36 mouse cellular contexts compared by ENCODE assay signal in genomic region chr1:65130226-65130625, GRCm38 (mm10). TPM values are rescaled to one million over a fixed set of nuclear protein-coding genes. Genes with fewer than 3 reads are reported as not detected.
DNase-seq lines count a peak whose midpoint lies in the region; ATAC-seq and TF ChIP-seq lines count a peak whose summit lies in the region.
"Had no signal": no experiment of that assay in that cellular context is flagged by ENCODE, and none has a peak within 500 bp of the region (broad histone marks: within the 10 kb centered on the region; RNA-seq: fewer than 3 reads in every experiment).

No protein-coding gene starts in this region.

- no peak overlapping the region for H3K4me2 ChIP-seq in intestine, embryonic 14.5 days (ENCODE audit: low read length)
- H3K4me2 ChIP-seq in intestine, postnatal 0 days (replicated peaks; ENCODE audit: low read depth) = no peak overlapping the region
- no peak overlapping the region for H3K4me2 ChIP-seq in kidney, embryonic 14.5 days (replicated peaks; ENCODE audit: low read depth, low read length)
- no peak overlapping the region for H3K4me2 ChIP-seq in forebrain, embryonic 15.5 days (replicated peaks)
- H3K4me2 ChIP-seq: forebrain, embryonic 13.5 days; heart, embryonic 15.5 days; limb, embryonic 13.5 days; liver, embryonic 11.5 days; lung, embryonic 15.5 days; neural tube, embryonic 13.5 days had no signal

- no peaks in the 10 kb centered on the region for H3K4me1 ChIP-seq in intestine, embryonic 14.5 days (replicated peaks; ENCODE audit: control insufficient read depth, insufficient read depth, low read length)
- H3K4me1 ChIP-seq in intestine, postnatal 0 days (replicated peaks; ENCODE audit: control insufficient read depth, insufficient read depth, low read length) = no peaks in the 10 kb centered on the region
- no peaks in the 10 kb centered on the region for H3K4me1 ChIP-seq in kidney, embryonic 14.5 days (ENCODE audit: control insufficient read depth, insufficient read depth, low read length)
- H3K4me1 ChIP-seq in forebrain, embryonic 15.5 days = no peaks in the 10 kb centered on the region
- no peaks in the 10 kb centered on the region for H3K4me1 ChIP-seq in heart, embryonic 10.5 days
- H3K4me1 ChIP-seq: forebrain, embryonic 13.5 days; heart, embryonic 15.5 days; limb, embryonic 13.5 days; lung, embryonic 15.5 days; midbrain, embryonic 10.5 days; neural tube, embryonic 13.5 days had no signal

- H3K9me3 ChIP-seq in intestine, embryonic 14.5 days (ENCODE audit: control insufficient read depth, low read length) = no peaks in the 10 kb centered on the region
- H3K9me3 ChIP-seq in intestine, postnatal 0 days (ENCODE audit: control insufficient read depth) = no peaks in the 10 kb centered on the region
- H3K9me3 ChIP-seq in kidney, embryonic 14.5 days (ENCODE audit: control insufficient read depth, low read length) = no peaks in the 10 kb centered on the region
- no peaks in the 10 kb centered on the region for H3K9me3 ChIP-seq in forebrain, embryonic 15.5 days
- no peaks in the 10 kb centered on the region for H3K9me3 ChIP-seq in heart, embryonic 10.5 days
- H3K9me3 ChIP-seq: forebrain, embryonic 13.5 days; heart, embryonic 15.5 days; limb, embryonic 13.5 days; lung, embryonic 15.5 days; midbrain, embryonic 10.5 days; neural tube, embryonic 13.5 days had no signal

- no peak overlapping the region for H3K27ac ChIP-seq in intestine, embryonic 14.5 days (ENCODE audit: low read depth)
- H3K27ac ChIP-seq in intestine, postnatal 0 days (ENCODE audit: low read depth, low read length) = peak overlapping the region; percentile 51
- H3K27ac ChIP-seq in kidney, embryonic 14.5 days (ENCODE audit: low read depth, low read length) = no peak overlapping the region
- no peak overlapping the region for H3K27ac ChIP-seq in forebrain, embryonic 15.5 days (replicated peaks)
- no peak overlapping the region for H3K27ac ChIP-seq in heart, embryonic 10.5 days
- H3K27ac ChIP-seq: forebrain, embryonic 13.5 days; gastrocnemius, adult 2 months; heart, embryonic 15.5 days; limb, embryonic 13.5 days; lung, embryonic 15.5 days; midbrain, embryonic 10.5 days; neural tube, embryonic 13.5 days had no signal

- 0 out of 2 replicates have a peak, but pooled peaks have one; percentile 30 for TF ChIP-seq CTCF in intestine, postnatal 0 days (IDR thresholded peaks at IDR 0.05; ENCODE audit: low read depth)

- no peaks in the 10 kb centered on the region for H3K27me3 ChIP-seq in intestine, embryonic 14.5 days (replicated peaks; ENCODE audit: control insufficient read depth, insufficient read depth, low read length)
- H3K27me3 ChIP-seq in intestine, postnatal 0 days (replicated peaks; ENCODE audit: control insufficient read depth, insufficient read depth, low read length) = no peaks in the 10 kb centered on the region
- H3K27me3 ChIP-seq in kidney, embryonic 14.5 days (ENCODE audit: control insufficient read depth, insufficient read depth, low read length) = no peaks in the 10 kb centered on the region
- H3K27me3 ChIP-seq in forebrain, embryonic 15.5 days = no peaks in the 10 kb centered on the region
- no peaks in the 10 kb centered on the region for H3K27me3 ChIP-seq in heart, embryonic 10.5 days (ENCODE audit: insufficient read depth, poor library complexity, severe bottlenecking)
- H3K27me3 ChIP-seq: forebrain, embryonic 13.5 days; heart, embryonic 15.5 days; limb, embryonic 13.5 days; lung, embryonic 15.5 days; neural tube, embryonic 13.5 days; Patski had no signal

- 0 out of 2 replicates have a peak, but pooled peaks have one; percentile 40 for ATAC-seq in intestine, embryonic 14.5 days (replicated peaks; ENCODE audit: low FRiP score, low TSS enrichment, low read depth)
- ATAC-seq in intestine, postnatal 0 days = peak; percentile 95
- ATAC-seq in kidney, embryonic 14.5 days (ENCODE audit: low FRiP score, low TSS enrichment) = peak; percentile 43; the same call in 1 of the 2 replicates
- no peak for ATAC-seq in forebrain, embryonic 15.5 days (replicated peaks)
- ATAC-seq: forebrain, embryonic 13.5 days; hindbrain, embryonic 16.5 days; Patski had no signal

- no peaks in the 10 kb centered on the region for H3K36me3 ChIP-seq in intestine, embryonic 14.5 days (ENCODE audit: control insufficient read depth, insufficient read depth, low read length)
- H3K36me3 ChIP-seq in intestine, postnatal 0 days (ENCODE audit: control insufficient read depth, insufficient read depth) = no peaks in the 10 kb centered on the region
- no peaks in the 10 kb centered on the region for H3K36me3 ChIP-seq in kidney, embryonic 14.5 days (ENCODE audit: control insufficient read depth, insufficient read depth, low read length)
- no peaks in the 10 kb centered on the region for H3K36me3 ChIP-seq in forebrain, embryonic 15.5 days
- H3K36me3 ChIP-seq in heart, embryonic 10.5 days = no peaks in the 10 kb centered on the region
- H3K36me3 ChIP-seq: heart, embryonic 15.5 days; limb, embryonic 13.5 days; lung, embryonic 15.5 days; midbrain, embryonic 10.5 days; neural tube, embryonic 13.5 days had no signal

- WGBS in intestine, embryonic 14.5 days = 68% methylated on average over 3 of the region's 3 CpGs
- 41% methylated on average over 3 of the region's 3 CpGs for whole genome bisulfite sequencing in intestine, postnatal 0 days
- WGBS in kidney, embryonic 14.5 days = 73% methylated on average over 3 of the region's 3 CpGs
- WGBS in forebrain, embryonic 15.5 days = 69% methylated on average over 3 of the region's 3 CpGs
- WGBS in heart, embryonic 10.5 days = 70% methylated on average over 3 of the region's 3 CpGs

- H3K4me3 ChIP-seq in intestine, embryonic 14.5 days (ENCODE audit: low read depth, low read length) = no peak overlapping the region
- no peak overlapping the region for H3K4me3 ChIP-seq in intestine, postnatal 0 days (ENCODE audit: low read depth, low read length)
- no peak overlapping the region for H3K4me3 ChIP-seq in kidney, embryonic 14.5 days (ENCODE audit: low read length)
- H3K4me3 ChIP-seq in forebrain, embryonic 15.5 days = no peak overlapping the region
- H3K4me3 ChIP-seq in heart, embryonic 10.5 days = no peak overlapping the region
- H3K4me3 ChIP-seq: forebrain, embryonic 13.5 days; gastrocnemius, adult 2 months; heart, embryonic 15.5 days; limb, embryonic 13.5 days; lung, embryonic 15.5 days; midbrain, embryonic 10.5 days; neural tube, embryonic 13.5 days had no signal

- H3K9ac ChIP-seq in intestine, embryonic 14.5 days (ENCODE audit: low read length) = no peak overlapping the region
- no peak overlapping the region for H3K9ac ChIP-seq in intestine, postnatal 0 days (ENCODE audit: low read depth, low read length)
- H3K9ac ChIP-seq in kidney, embryonic 14.5 days (ENCODE audit: low read depth, low read length) = no peak overlapping the region
- no peak overlapping the region for H3K9ac ChIP-seq in forebrain, embryonic 15.5 days (replicated peaks)
- H3K9ac ChIP-seq: forebrain, embryonic 13.5 days; heart, embryonic 15.5 days; limb, embryonic 13.5 days; lung, embryonic 15.5 days; neural tube, embryonic 13.5 days had no signal

- intact Hi-C loops in gastrocnemius, postnatal 36 days (cut with DNase I) = no loop called here

- no peak for DNase-seq in intestine, embryonic 14.5 days (ENCODE audit: low spot score)
- peak; percentile 33 to 67 for DNase-seq in kidney, postnatal 25 days
- no peak for DNase-seq in gastrocnemius, postnatal 36 days
- no peak for DNase-seq in layer of hippocampus, adult 8-10 months (ENCODE audit: low spot score in 2 of 2)
- DNase-seq in heart, embryonic 10.5 days (ENCODE audit: low spot score) = no peak
- DNase-seq: adrenal gland, postnatal 10 days; cerebellum, adult 11 months; cerebellum, adult 9-10 months; cerebellum, postnatal 36 days; gastrocnemius, adult 2 months; right cerebral cortex, postnatal 14 days; thymus, postnatal 25 days had no signal

RNA-seq across cellular contexts. Expression of gene D630023F18Rik, which starts 7.2 kb away (rescaled TPM):
- polyA plus RNA-seq in intestine, embryonic 14.5 days (2014; fragmentation: Nextera tagmentation; extraction: Ambion mirVana) = 0.22 TPM in 1 of 2 replicates, not detected in the other
- polyA plus RNA-seq in intestine, postnatal 0 days (2015; fragmentation: Nextera tagmentation; extraction: Ambion mirVana) = 0.26 and 0.56 TPM in 2 replicates
- polyA plus RNA-seq in kidney, embryonic 14.5 days (2014; fragmentation: Nextera tagmentation; extraction: Ambion mirVana) = 0.36 and 1.1 TPM in 2 replicates
- polyA plus RNA-seq in forebrain, embryonic 15.5 days (2015; fragmentation: Nextera tagmentation; extraction: Ambion mirVana) = 0.86 and 0.98 TPM in 2 replicates
- total RNA-seq in gastrocnemius, postnatal 36 days (2021) = not detected
- total RNA-seq in layer of hippocampus, adult 8-10 months (2022) = 10 to 100 TPM; 10.1 to 11.2 (median 10.7) TPM
- polyA plus RNA-seq in heart, embryonic 10.5 days (2016; fragmentation: Nextera tagmentation; extraction: Ambion mirVana) = 0.12 and 0.31 TPM in 2 replicates
- total RNA-seq: gastrocnemius, adult 2 months; gastrocnemius, postnatal 4 days; heart, postnatal 25 days; MEL had no signal
- polyA plus RNA-seq: hindbrain, embryonic 11.5 days had no signal

RNA-seq across cellular contexts. Expression of gene Gm28845, which starts 10.9 kb away (rescaled TPM):
- polyA plus RNA-seq in intestine, embryonic 14.5 days (2014; fragmentation: Nextera tagmentation; extraction: Ambion mirVana) = not detected in 2 replicates
- not detected in 2 replicates for polyA plus RNA-seq in intestine, postnatal 0 days (2015; fragmentation: Nextera tagmentation; extraction: Ambion mirVana)
- not detected in 2 replicates for polyA plus RNA-seq in kidney, embryonic 14.5 days (2014; fragmentation: Nextera tagmentation; extraction: Ambion mirVana)
- not detected in 2 replicates for polyA plus RNA-seq in forebrain, embryonic 15.5 days (2015; fragmentation: Nextera tagmentation; extraction: Ambion mirVana)
- total RNA-seq in gastrocnemius, postnatal 36 days (2021) = not detected
- total RNA-seq in layer of hippocampus, adult 8-10 months (2022) = not detected
- polyA plus RNA-seq in heart, embryonic 10.5 days (2016; fragmentation: Nextera tagmentation; extraction: Ambion mirVana) = not detected in 2 replicates
- total RNA-seq: adrenal gland, postnatal 10 days; gastrocnemius, adult 2 months; gastrocnemius, postnatal 4 days; heart, postnatal 25 days; megakaryocyte progenitor cell, adult 5-6 weeks; MEL had no signal
- polyA plus RNA-seq: embryonic facial prominence, embryonic 11.5 days; forebrain, embryonic 13.5 days; heart, embryonic 15.5 days; hindbrain, embryonic 11.5 days; large intestine, adult 2 months; limb, embryonic 13.5 days; liver, embryonic 11.5 days; liver, embryonic 16.5 days; lung, embryonic 15.5 days; midbrain, embryonic 10.5 days; neural tube, embryonic 13.5 days; Patski; stomach, embryonic 16.5 days had no signal

RNA-seq across cellular contexts. Expression of gene Cryga, which starts 27.1 kb away (rescaled TPM):
- polyA plus RNA-seq in intestine, embryonic 14.5 days (2014; fragmentation: Nextera tagmentation; extraction: Ambion mirVana) = not detected in 2 replicates
- polyA plus RNA-seq in intestine, postnatal 0 days (2015; fragmentation: Nextera tagmentation; extraction: Ambion mirVana) = not detected in 2 replicates
- not detected in 2 replicates for polyA plus RNA-seq in kidney, embryonic 14.5 days (2014; fragmentation: Nextera tagmentation; extraction: Ambion mirVana)
- 0.32 TPM in 1 of 2 replicates, not detected in the other for polyA plus RNA-seq in forebrain, embryonic 15.5 days (2015; fragmentation: Nextera tagmentation; extraction: Ambion mirVana)
- total RNA-seq in gastrocnemius, postnatal 36 days (2021) = not detected
- 1 to 10 TPM in 3 of 4 experiments, not detected in 1; 1.4 to 2.0 (median 1.6) TPM for total RNA-seq in layer of hippocampus, adult 8-10 months (2022)
- not detected in 2 replicates for polyA plus RNA-seq in heart, embryonic 10.5 days (2016; fragmentation: Nextera tagmentation; extraction: Ambion mirVana)
- total RNA-seq: adrenal gland, postnatal 10 days; gastrocnemius, adult 2 months; gastrocnemius, postnatal 4 days; heart, postnatal 25 days; megakaryocyte progenitor cell, adult 5-6 weeks; MEL had no signal
- polyA plus RNA-seq: embryonic facial prominence, embryonic 11.5 days; forebrain, embryonic 13.5 days; heart, embryonic 15.5 days; hindbrain, embryonic 11.5 days; large intestine, adult 2 months; limb, embryonic 13.5 days; liver, embryonic 11.5 days; liver, embryonic 16.5 days; lung, embryonic 15.5 days; midbrain, embryonic 10.5 days; neural tube, embryonic 13.5 days; Patski; stomach, embryonic 16.5 days had no signal

RNA-seq across cellular contexts. Expression of gene Crygb, which starts 48.1 kb away (rescaled TPM):
- polyA plus RNA-seq in intestine, embryonic 14.5 days (2014; fragmentation: Nextera tagmentation; extraction: Ambion mirVana) = not detected in 2 replicates
- polyA plus RNA-seq in intestine, postnatal 0 days (2015; fragmentation: Nextera tagmentation; extraction: Ambion mirVana) = not detected in 2 replicates
- polyA plus RNA-seq in kidney, embryonic 14.5 days (2014; fragmentation: Nextera tagmentation; extraction: Ambion mirVana) = not detected in 2 replicates
- not detected in 2 replicates for polyA plus RNA-seq in forebrain, embryonic 15.5 days (2015; fragmentation: Nextera tagmentation; extraction: Ambion mirVana)
- total RNA-seq in gastrocnemius, postnatal 36 days (2021) = not detected
- not detected for total RNA-seq in layer of hippocampus, adult 8-10 months (2022)
- 0.37 TPM in 1 of 2 replicates, not detected in the other for polyA plus RNA-seq in heart, embryonic 10.5 days (2016; fragmentation: Nextera tagmentation; extraction: Ambion mirVana)
- total RNA-seq: adrenal gland, postnatal 10 days; gastrocnemius, adult 2 months; gastrocnemius, postnatal 4 days; heart, postnatal 25 days; layer of hippocampus, postnatal 10 days; left cerebral cortex, adult 8-10 months; left cerebral cortex, postnatal 36 days; megakaryocyte progenitor cell, adult 5-6 weeks; MEL had no signal
- polyA plus RNA-seq: embryonic facial prominence, embryonic 11.5 days; forebrain, embryonic 13.5 days; hindbrain, embryonic 11.5 days; large intestine, adult 2 months; liver, embryonic 11.5 days; liver, embryonic 16.5 days; lung, embryonic 15.5 days; midbrain, embryonic 10.5 days; Patski; stomach, embryonic 16.5 days had no signal

RNA-seq across cellular contexts. Expression of gene Idh1, which starts 56.1 kb away (rescaled TPM):
- 196 and 199 TPM in 2 replicates for polyA plus RNA-seq in intestine, embryonic 14.5 days (2014; fragmentation: Nextera tagmentation; extraction: Ambion mirVana)
- 254 and 260 TPM in 2 replicates for polyA plus RNA-seq in intestine, postnatal 0 days (2015; fragmentation: Nextera tagmentation; extraction: Ambion mirVana)
- polyA plus RNA-seq in kidney, embryonic 14.5 days (2014; fragmentation: Nextera tagmentation; extraction: Ambion mirVana) = 123 and 182 TPM in 2 replicates
- polyA plus RNA-seq in forebrain, embryonic 15.5 days (2015; fragmentation: Nextera tagmentation; extraction: Ambion mirVana) = 450 and 468 TPM in 2 replicates
- 10 to 100 TPM; 21.2 to 36.7 TPM for total RNA-seq in gastrocnemius, postnatal 36 days (2021)
- total RNA-seq in layer of hippocampus, adult 8-10 months (2022) = 10 to 100 TPM; 46.0 to 56.9 (median 53.5) TPM
- 92.2 and 111 TPM in 2 replicates for polyA plus RNA-seq in heart, embryonic 10.5 days (2016; fragmentation: Nextera tagmentation; extraction: Ambion mirVana)

Comparison
In these comparisons a context has a peak if more than half of its experiments do, and no peak if none do; other contexts are left out.
1. DNase-seq: peak in kidney, postnatal 25 days (2 of 2); none in intestine, embryonic 14.5 days (single experiment), gastrocnemius, postnatal 36 days (0 of 2), layer of hippocampus, adult 8-10 months (0 of 2) and heart, embryonic 10.5 days (single experiment).